Mouse (Mus musculus): ENCODE measurements around the gene Sarnp.

Sarnp gene

DNA sequence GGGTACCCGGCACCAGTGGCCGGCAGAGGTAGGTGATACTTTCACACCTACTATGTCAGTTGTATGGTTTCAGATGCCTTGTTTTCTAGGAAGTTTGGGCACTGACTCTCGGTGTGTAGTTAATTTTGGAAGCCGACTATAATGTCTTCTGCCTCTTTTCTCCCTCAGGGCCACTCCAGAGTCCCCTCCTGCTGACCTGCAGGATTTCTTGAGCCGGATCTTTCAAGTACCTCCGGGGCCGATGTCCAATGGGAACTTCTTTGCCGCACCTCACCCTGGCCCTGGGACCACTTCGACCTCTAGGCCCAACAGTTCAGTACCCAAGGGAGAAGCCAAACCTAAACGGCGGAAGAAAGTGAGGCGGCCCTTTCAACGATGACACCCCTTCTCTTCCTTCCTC, at the start of gene Sarnp:
TSS of gene Sarnp (plus strand) at position 301 of the 400 bp plus-strand sequence.
- no peak for DNase-seq (ENCODE audit: extremely low spot score)

DNA sequence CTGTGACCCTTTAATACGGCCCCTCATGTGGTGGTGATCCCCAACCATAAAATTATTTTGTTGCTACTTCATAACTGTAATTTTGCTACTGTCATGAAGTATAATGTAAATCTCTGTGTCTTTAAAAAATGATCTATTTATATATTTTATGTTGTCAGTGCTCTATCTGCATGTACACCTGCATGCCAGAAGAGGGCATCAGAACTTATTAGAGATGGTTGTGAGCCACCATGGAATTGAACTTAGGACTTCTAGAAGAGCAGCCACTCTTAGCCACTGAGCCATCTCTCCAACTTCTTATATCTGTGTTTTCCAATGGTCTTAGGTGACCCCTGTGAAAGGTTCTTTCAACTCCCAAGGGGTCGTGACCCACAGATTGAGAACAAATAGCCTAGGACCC, 44.2 kb upstream of the Sarnp start:
- no peak for DNase-seq (ENCODE audit: extremely low spot score)

DNA sequence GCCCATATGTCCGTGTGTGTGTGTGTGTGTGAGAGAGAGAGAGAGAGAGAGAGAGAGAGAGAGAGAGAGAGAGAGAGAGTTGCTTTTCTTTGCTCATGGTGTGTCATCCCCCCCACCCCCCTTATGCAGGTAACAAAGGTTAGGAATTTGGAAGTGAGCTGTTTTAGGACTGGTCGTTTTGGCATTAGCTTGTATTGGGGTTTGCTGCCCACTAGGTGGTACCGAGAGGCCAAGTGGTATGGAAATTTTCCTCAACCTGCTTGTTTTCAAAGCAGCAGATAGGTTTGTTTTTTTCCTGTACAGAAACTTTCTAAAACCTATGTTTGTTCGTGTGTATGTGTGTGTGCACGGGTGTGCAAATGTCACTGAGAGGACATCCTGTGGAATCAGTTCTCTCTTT, 43.4 kb upstream of the Sarnp start:
- DNase-seq (ENCODE audit: extremely low spot score): no peak

GRCm38 (mm10) chr10:128778441-128778840, 38.7 kb upstream of the Sarnp start:
- no peak for DNase-seq (ENCODE audit: extremely low spot score)

- peak; percentile 46 for DNase-seq (ENCODE audit: extremely low spot score)
These were observed 37.9 kb upstream of the Sarnp start for GRCm38 (mm10) chr10:128779011-128779795.

GRCm38 (mm10) chr10:128780200-128780599, 36.9 kb upstream of the Sarnp start:
- DNase-seq (ENCODE audit: extremely low spot score): no peak

DNA sequence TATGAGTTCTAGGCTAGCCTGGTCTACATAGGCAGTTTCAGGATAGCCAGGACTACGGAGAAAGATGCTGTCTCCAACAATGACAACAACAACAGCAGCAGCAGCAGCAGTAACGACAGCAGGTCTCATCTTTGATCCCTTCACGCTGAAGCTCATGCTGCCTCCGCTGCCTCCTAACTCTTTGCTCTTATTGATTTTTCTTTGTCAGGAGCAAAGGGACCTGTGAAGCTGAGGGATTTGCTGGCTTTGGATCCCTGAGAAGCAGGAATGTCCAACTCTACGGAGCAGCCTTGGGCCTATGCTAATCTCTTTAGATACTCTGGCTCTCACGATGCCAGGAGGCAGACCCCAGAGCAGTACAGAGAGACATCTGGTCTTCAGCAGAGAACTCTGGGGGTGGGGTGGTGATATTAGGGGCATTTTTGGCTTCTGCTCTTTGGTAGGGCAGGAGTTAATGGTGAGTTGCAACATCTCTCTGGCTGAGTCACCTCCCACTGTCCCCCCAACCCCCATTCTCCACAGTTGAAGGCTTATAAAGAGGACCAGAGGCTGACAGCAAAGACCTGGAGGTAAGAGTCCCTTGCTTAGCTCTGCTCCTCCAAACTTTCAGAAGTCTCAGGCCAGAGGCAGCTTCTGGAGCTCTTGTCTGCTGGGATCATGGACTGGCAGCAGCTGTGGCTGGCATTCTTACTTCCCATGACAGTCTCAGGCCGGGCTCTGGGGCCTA, 26.6 kb upstream of the Sarnp start, which contains the start of gene Mmp19:
TSS of gene Mmp19 (plus strand) at position 513 of the 727 bp plus-strand sequence.
- DNase-seq (ENCODE audit: extremely low spot score): no peak

- DNase-seq (ENCODE audit: extremely low spot score): no peak
These were observed 25.1 kb upstream of the Sarnp start for GRCm38 (mm10) chr10:128792041-128792440.

DNA sequence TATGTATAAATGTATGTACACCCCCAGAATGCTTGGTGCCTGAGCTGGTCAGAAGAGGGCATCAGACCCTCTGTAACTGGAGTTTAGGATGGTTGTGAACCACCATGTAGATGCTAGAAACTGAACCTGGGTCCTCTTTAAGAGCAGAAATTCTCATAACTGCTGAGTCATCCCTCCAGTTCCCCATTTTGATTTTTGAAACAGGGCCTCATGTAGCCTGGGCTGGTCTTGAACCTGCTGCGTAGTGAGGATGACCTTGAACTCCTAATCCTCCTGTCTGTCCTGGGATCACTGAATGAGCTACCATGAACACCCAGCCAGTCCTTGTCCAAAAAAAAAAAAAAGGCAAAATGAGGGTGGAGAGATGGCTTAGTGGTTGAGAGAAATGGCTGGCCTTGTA, 23.9 kb upstream of the Sarnp start:
- no peak for DNase-seq (ENCODE audit: extremely low spot score)

- no peak for DNase-seq (ENCODE audit: extremely low spot score)
These were observed 22.7 kb upstream of the Sarnp start for GRCm38 (mm10) chr10:128794391-128794790.

GRCm38 (mm10) chr10:128795581-128795980, 21.6 kb upstream of the Sarnp start:
- DNase-seq (ENCODE audit: extremely low spot score): no peak

DNA sequence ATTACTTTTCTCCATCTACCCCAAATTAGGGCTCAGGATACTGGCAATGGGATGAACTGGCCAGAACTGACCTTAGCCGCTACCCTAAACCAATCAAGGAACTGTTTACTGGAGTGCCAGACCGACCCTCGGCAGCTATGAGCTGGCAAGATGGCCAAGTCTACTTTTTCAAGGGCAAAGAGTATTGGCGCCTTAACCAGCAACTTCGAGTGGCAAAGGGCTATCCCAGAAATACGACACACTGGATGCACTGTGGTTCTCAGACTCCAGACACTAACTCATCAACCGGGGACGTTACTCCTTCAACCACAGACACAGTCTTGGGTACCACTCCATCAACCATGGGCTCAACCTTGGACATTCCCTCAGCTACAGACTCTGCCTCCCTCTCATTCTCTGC, 18.5 kb upstream of the Sarnp start:
- no peak for DNase-seq (ENCODE audit: extremely low spot score)

- DNase-seq (ENCODE audit: extremely low spot score): no peak
These were observed 15.1 kb upstream of the Sarnp start for GRCm38 (mm10) chr10:128801981-128802495.

DNA sequence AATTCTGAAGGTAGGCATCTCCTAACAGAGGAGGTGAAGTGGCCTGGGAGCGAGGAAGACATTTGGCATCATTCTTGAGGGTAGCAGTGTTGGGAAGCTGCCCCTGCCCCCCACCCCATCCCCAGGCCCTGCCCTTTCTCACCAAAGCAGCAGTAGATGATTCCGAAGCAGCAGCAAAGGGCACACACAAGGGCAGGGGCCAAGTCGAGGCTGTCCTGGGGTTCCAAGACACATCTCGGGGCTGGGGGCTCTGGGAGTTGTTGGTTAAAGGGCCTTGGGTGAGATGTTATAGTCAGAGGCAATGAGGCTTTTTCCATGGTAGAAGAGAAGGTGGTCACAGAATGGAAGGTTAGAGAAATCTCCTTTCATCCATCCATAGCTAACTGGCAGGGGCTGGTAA, 14.2 kb upstream of the Sarnp start:
- DNase-seq (ENCODE audit: extremely low spot score): no peak

DNA sequence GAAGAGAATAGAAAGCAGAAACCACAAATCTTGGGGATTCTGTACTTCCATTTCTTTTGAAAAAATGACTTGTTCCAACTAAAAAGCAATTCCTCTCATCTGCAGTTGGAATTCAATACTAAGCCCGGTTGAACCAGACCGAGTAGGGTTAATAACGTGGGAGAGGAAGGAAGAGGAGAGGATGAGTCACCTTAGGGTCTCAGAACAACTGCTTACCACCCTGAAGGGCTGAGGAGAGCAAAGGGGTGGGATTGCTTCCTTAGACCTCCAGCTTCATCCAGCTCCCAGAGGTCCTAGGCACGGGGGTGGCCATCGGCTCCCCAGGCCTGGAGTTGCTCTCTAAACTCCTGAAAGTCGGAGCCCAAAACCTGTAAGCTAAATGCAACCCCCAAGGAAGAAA, 13.8 kb upstream of the Sarnp start:
- no peak for DNase-seq (ENCODE audit: extremely low spot score)

GRCm38 (mm10) chr10:128803771-128804270, 13.3 kb upstream of the Sarnp start, which contains the start of gene Dnajc14:
Dnajc14 (plus strand) TSS chr10:128804062.
- DNase-seq (ENCODE audit: extremely low spot score): no peak

DNA sequence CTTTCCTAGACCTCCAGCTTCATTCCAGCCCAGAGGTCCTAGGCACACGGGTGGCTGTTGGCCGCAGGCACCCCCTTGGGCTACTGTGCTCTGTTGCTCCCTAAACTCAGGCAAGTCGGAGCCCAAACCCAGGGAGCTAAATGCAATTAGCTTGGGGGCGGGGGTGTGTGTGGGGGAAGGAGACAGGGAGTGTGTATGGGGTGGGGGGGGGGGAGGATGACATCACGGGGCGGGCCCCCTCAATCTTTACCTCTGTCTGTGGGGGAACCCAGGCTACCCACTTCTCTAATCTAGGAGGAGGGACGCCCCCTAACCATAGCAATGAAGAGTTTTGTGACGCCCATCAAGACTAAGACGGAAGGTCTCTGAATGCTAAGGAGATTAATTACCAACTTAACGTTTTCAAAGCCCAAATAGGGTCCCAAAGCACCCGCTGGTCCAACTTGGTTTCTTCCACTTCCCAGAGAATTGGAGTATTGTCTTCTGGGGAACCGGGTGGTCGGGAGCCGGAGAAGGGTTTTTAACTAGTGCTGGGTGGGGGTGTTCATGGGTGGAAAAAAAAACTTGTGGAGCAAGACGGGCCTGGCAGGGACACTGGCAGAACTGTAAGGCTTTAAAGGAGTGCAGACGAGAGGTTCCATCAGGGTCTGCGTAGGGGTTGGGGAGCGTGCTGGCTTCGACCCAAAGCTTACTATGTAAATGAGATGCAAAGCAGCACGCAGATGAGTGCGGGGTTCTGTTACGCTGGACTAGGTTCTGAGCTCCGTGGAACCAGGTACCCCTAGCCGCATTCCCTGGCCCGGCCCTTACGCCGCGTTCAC, 12.7 kb upstream of the Sarnp start, which contains the start of gene Tmem198b:
TSS of gene Tmem198b (minus strand) at position 100 of the 821 bp plus-strand sequence.
- peak; percentile 89 for DNase-seq (ENCODE audit: extremely low spot score)

- peak; percentile 98 for DNase-seq (ENCODE audit: extremely low spot score)
These were observed 11.8 kb upstream of the Sarnp start for GRCm38 (mm10) chr10:128805092-128806000.

DNA sequence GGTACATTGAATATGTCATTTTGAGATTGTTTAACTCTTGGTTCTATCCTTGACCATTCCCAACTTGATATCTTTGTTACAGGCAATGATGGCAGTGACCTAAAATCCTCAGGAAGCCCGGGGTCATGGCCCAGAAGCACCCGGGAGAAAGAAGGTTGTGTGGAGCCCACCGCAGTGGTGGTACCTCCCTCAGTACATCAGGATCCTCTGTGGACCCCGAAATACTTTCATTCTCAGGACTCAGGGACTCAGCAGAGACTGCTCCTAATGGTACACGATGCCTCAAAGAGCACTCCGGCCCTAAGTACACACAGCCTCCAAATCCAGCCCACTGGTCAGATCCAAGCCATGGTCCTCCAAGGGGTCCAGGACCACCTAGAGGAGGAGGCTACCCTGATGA, 11.0 kb upstream of the Sarnp start:
- DNase-seq (ENCODE audit: extremely low spot score): no peak

DNA sequence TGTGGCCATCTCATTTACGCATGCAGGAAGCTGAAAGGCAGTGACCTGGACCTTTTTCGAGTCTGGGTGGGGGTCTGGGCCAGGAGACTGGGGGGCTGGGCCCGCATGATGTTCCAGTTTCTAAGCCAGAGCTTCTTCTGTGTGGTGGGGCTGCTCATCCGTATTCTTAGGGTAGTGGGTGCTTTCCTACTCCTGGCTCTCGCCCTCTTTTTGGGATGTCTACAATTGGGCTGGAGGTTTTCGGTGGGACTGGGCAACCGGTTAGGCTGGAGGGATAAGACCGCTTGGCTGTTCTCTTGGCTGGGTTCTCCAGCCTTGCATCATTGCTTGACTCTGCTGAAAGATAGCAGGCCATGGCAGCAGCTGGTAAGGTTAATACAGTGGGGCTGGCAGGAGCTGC, 10.1 kb upstream of the Sarnp start:
- DNase-seq (ENCODE audit: extremely low spot score): no peak

- DNase-seq (ENCODE audit: extremely low spot score): no peak
These were observed 3.1 kb downstream of the Sarnp start for GRCm38 (mm10) chr10:128820217-128820616.
